Mouse (Mus musculus) lung, adult 2 months (tissue): Measurements from ENCODE around the gene Cdk14.

ENCODE experiments used
- CTCF ChIP-seq: fragments of 200-500 bp; IDR thresholded peaks from 2 replicates; pipeline ENCODE4 v1.5.1; 2011; ENCODE audit warnings: mild to moderate bottlenecking, low read length, control low read depth; ENCODE audit not compliant: insufficient read depth
- POLR2A ChIP-seq: fragments of 200-500 bp; IDR thresholded peaks from 2 replicates; pipeline ENCODE4 v1.6.1; 2011; ENCODE audit warnings: low read depth, mild to moderate bottlenecking, control low read depth, low read length, borderline replicate concordance; ENCODE audit errors: extremely low read depth

DNA sequence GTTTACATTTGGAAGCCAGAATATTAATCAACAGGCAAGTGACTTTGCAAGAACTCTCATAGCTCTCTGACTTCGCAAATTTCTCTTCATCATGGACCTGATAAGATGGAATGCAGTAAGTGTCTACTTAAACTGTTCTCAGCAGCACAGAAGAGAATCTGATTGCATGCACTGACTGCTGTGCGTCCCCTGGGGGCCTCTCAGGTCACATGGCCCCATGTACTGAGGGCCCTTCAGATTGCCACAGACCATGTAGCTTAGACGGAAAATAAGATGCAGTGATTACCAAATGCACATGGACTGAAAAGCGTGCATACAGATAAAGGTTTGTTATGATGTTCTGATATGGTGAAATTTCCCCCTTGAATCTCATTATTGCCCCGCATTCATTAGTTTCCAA, 653.4 kb downstream of the Cdk14 start:
- TF ChIP-seq POLR2A: no peak
- TF ChIP-seq CTCF: no peak
